Mouse (Mus musculus) left cerebral cortex, postnatal 10 days (tissue): Measurements from ENCODE around the gene Shcbp1l. TPM values are rescaled to one million over a fixed set of nuclear protein-coding genes. Genes with fewer than 3 reads are reported as not detected.
"Not testable (repeated sequence)": the region's sequence is repeated elsewhere in the genome, so short reads cannot be mapped to it uniquely, and the experiment has no call there.

Experiments
- DNase-seq, 2 experiments: peaks; one replicate each; pipeline ENCODE4 v3.0.0; 2021 to 2022; ENCODE audit warnings: low spot score in 2 of 2, mixed read lengths in 1 of 2; ENCODE audit errors: extremely low spot score in 1 of 2
- intact Hi-C: fragments of 180-260 bp; cut with DNase I; formaldehyde crosslinking; loops from one replicate; pipeline ENCODE4 v1.15.1; 2025
- total RNA-seq, 2 experiments: library from RNA; stranded (reverse); gene quantifications; 2 replicates each; pipeline ENCODE4 v1.2.3; 2021

Shcbp1l gene
- total RNA-seq, 2 experiments from 2014 or later: 2.7 to 3.2 TPM

- DNase-seq, intact Hi-C loops: not testable (repeated sequence)
These were observed 9.2 kb upstream of the Shcbp1l start for GRCm38 (mm10) chr1:153415742-153416141.

- DNase-seq, intact Hi-C loops: not testable (repeated sequence)
These were observed 8.6 kb upstream of the Shcbp1l start for GRCm38 (mm10) chr1:153416271-153416832.

- DNase-seq: peak in 1 of 2 experiments; percentile 17
These were observed 7.2 kb upstream of the Shcbp1l start for GRCm38 (mm10) chr1:153417805-153418204.

GRCm38 (mm10) chr1:153424271-153424670 lies 691 bp upstream of the Shcbp1l start:
- intact Hi-C loops: no loop called here
- DNase-seq: no peak

More at GRCm38 (mm10) chr1:153417805-153418204, 7.2 kb upstream of the Shcbp1l start:
- intact Hi-C loops: not testable (repeated sequence)

- intact Hi-C loops: no loop called here
- DNase-seq: no peak
These were observed 6.2 kb downstream of the Shcbp1l start for GRCm38 (mm10) chr1:153431158-153431557.

- no peak for DNase-seq
- intact Hi-C loops: no loop called here
These were observed 6.7 kb downstream of the Shcbp1l start for GRCm38 (mm10) chr1:153431701-153432100.

- intact Hi-C loops: no loop called here
- no peak for DNase-seq
These were observed 7.4 kb downstream of the Shcbp1l start for GRCm38 (mm10) chr1:153432329-153432728.

GRCm38 (mm10) chr1:153433851-153434589 lies 9.1 kb downstream of the Shcbp1l start:
- no peak for DNase-seq
- intact Hi-C loops: no loop called here

- DNase-seq: no peak
- intact Hi-C loops: no loop called here
These were observed 12.6 kb downstream of the Shcbp1l start for GRCm38 (mm10) chr1:153437536-153437935.

- DNase-seq: no peak
- intact Hi-C loops: no loop called here
These were observed 15.8 kb downstream of the Shcbp1l start for GRCm38 (mm10) chr1:153440752-153441151.

- intact Hi-C loops: no loop called here
- no peak for DNase-seq
These were observed 16.7 kb downstream of the Shcbp1l start for GRCm38 (mm10) chr1:153441656-153442055.

- intact Hi-C loops: no loop called here
- DNase-seq: no peak
These were observed 18.1 kb downstream of the Shcbp1l start for GRCm38 (mm10) chr1:153443019-153443418.

GRCm38 (mm10) chr1:153443632-153444031 lies 18.7 kb downstream of the Shcbp1l start:
- intact Hi-C loops: no loop called here
- DNase-seq: no peak

- intact Hi-C loops: no loop called here
- no peak for DNase-seq
These were observed 21.3 kb downstream of the Shcbp1l start for GRCm38 (mm10) chr1:153446120-153446831.

- intact Hi-C loops: no loop called here
These were observed 26.5 kb downstream of the Shcbp1l start for GRCm38 (mm10) chr1:153451237-153452154.

GRCm38 (mm10) chr1:153453146-153453642 lies 28.2 kb downstream of the Shcbp1l start:
- intact Hi-C loops: no loop called here
- DNase-seq: no peak

More at GRCm38 (mm10) chr1:153451237-153452154, 26.5 kb downstream of the Shcbp1l start:
- DNase-seq: peak in 1 of 2 experiments; percentile 33

GRCm38 (mm10) chr1:153456137-153456536 lies 31.2 kb downstream of the Shcbp1l start:
- DNase-seq: no peak
- intact Hi-C loops: no loop called here

- no peak for DNase-seq
- intact Hi-C loops: loop anchor here (2.0 kb wide), 1 partner anchor 13 kb away; no protein-coding TSS in a partner anchor
These were observed 36.8 kb downstream of the Shcbp1l start for GRCm38 (mm10) chr1:153461796-153462195.
